Comparison of ENCODE assay signal across 8 mouse cellular contexts in genomic region chr8:104640831-104641370, GRCm38 (mm10). TPM values are rescaled to one million over a fixed set of nuclear protein-coding genes. Genes with fewer than 3 reads are reported as not detected.
A peak's percentile ranks its signal among the peaks of the same experiment; 100 is the strongest.
DNase-seq lines count a peak whose midpoint lies in the region; ATAC-seq lines count a peak whose summit lies in the region.

No protein-coding gene starts in this region.

- peaks cover 16% of the 10 kb centered on the region for H3K4me1 ChIP-seq in kidney, embryonic 16.5 days (ENCODE audit: insufficient read depth, low read length)
- peaks cover 16% of the 10 kb centered on the region for H3K4me1 ChIP-seq in neural tube, embryonic 14.5 days (ENCODE audit: control insufficient read depth, insufficient read depth, low read length)

- ATAC-seq in kidney, embryonic 16.5 days (ENCODE audit: low FRiP score, low TSS enrichment) = no peak
- peak; percentile 21 for ATAC-seq in neural tube, embryonic 14.5 days (ENCODE audit: low read depth)

- H3K27me3 ChIP-seq in kidney, embryonic 16.5 days (ENCODE audit: insufficient read depth, low read length) = no peaks in the 10 kb centered on the region
- no peaks in the 10 kb centered on the region for H3K27me3 ChIP-seq in neural tube, embryonic 14.5 days (ENCODE audit: control insufficient read depth, insufficient read depth, low read length)

- peak overlapping the region; percentile 94 for H3K4me2 ChIP-seq in kidney, embryonic 16.5 days (replicated peaks; ENCODE audit: low read depth, low read length)
- peak overlapping the region; percentile 86 for H3K4me2 ChIP-seq in neural tube, embryonic 14.5 days (ENCODE audit: low read depth, low read length)

- 3% methylated on average over 25 of the region's 25 CpGs for WGBS in kidney, embryonic 16.5 days
- WGBS in neural tube, embryonic 14.5 days = 12% methylated on average over 25 of the region's 25 CpGs

- H3K27ac ChIP-seq in kidney, embryonic 16.5 days (ENCODE audit: low read length) = no peak overlapping the region; the same call in 1 of the 2 replicates
- H3K27ac ChIP-seq in neural tube, embryonic 14.5 days (ENCODE audit: low read depth, low read length) = no peak overlapping the region

- H3K4me3 ChIP-seq in kidney, embryonic 16.5 days (ENCODE audit: low read length) = peak overlapping the region; percentile 93
- H3K4me3 ChIP-seq in neural tube, embryonic 14.5 days (ENCODE audit: low read depth, low read length) = peak overlapping the region; percentile 76

- peak; percentile 31 for DNase-seq in cerebellum, adult 9-10 months
- no peak for DNase-seq in cerebellum, postnatal 36 days
- peak; percentile 3 to 5 for DNase-seq in thymus, postnatal 10 days (ENCODE audit: low spot score in 2 of 2)
- no peak for DNase-seq in thymus, postnatal 25 days
- no peak for DNase-seq in urinary bladder, postnatal 10 days (ENCODE audit: low spot score)
- no peak for DNase-seq in layer of hippocampus, postnatal 25 days (ENCODE audit: extremely low spot score in 1 of 2, low spot score in 1 of 2)

- no peaks in the 10 kb centered on the region for H3K9me3 ChIP-seq in kidney, embryonic 16.5 days (ENCODE audit: low read length)
- no peaks in the 10 kb centered on the region for H3K9me3 ChIP-seq in neural tube, embryonic 14.5 days (ENCODE audit: control insufficient read depth, low read length)

- H3K9ac ChIP-seq in kidney, embryonic 16.5 days (replicated peaks; ENCODE audit: low read length) = peak overlapping the region; percentile 88
- peak overlapping the region; percentile 72 for H3K9ac ChIP-seq in neural tube, embryonic 14.5 days (replicated peaks; ENCODE audit: low read depth, low read length)

- H3K36me3 ChIP-seq in kidney, embryonic 16.5 days (ENCODE audit: insufficient read depth, low read length) = peaks cover 22% of the 10 kb centered on the region
- peaks cover 10% of the 10 kb centered on the region; the same call in 1 of the 2 replicates for H3K36me3 ChIP-seq in neural tube, embryonic 14.5 days (ENCODE audit: control insufficient read depth, insufficient read depth, low read length)

RNA-seq across cellular contexts. Expression of gene Ciao2b, which starts 0.9 kb away (rescaled TPM):
- polyA plus RNA-seq in kidney, embryonic 16.5 days (2015; fragmentation: Nextera tagmentation; extraction: Ambion mirVana) = 106 and 108 TPM in 2 replicates
- polyA plus RNA-seq in neural tube, embryonic 14.5 days (2014; fragmentation: Nextera tagmentation; extraction: Ambion mirVana) = 108 and 120 TPM in 2 replicates
- total RNA-seq in layer of hippocampus, postnatal 25 days (2021) = 10 to 100 TPM; 24.9 to 35.8 TPM

RNA-seq across cellular contexts. Expression of gene Rrad, which starts 9.8 kb away (rescaled TPM):
- polyA plus RNA-seq in kidney, embryonic 16.5 days (2015; fragmentation: Nextera tagmentation; extraction: Ambion mirVana) = 13.5 and 15.0 TPM in 2 replicates
- 1.6 and 3.6 TPM in 2 replicates for polyA plus RNA-seq in neural tube, embryonic 14.5 days (2014; fragmentation: Nextera tagmentation; extraction: Ambion mirVana)
- total RNA-seq in layer of hippocampus, postnatal 25 days (2021) = 1 to 10 TPM; 1.4 to 1.5 TPM

RNA-seq across cellular contexts. Expression of gene Cdh16, which starts 16.7 kb away (rescaled TPM):
- polyA plus RNA-seq in kidney, embryonic 16.5 days (2015; fragmentation: Nextera tagmentation; extraction: Ambion mirVana) = 385 and 427 TPM in 2 replicates
- not detected in 2 replicates for polyA plus RNA-seq in neural tube, embryonic 14.5 days (2014; fragmentation: Nextera tagmentation; extraction: Ambion mirVana)
- total RNA-seq in layer of hippocampus, postnatal 25 days (2021) = not detected

RNA-seq across cellular contexts. Expression of gene Pdp2, which starts 49.6 kb away (rescaled TPM):
- polyA plus RNA-seq in kidney, embryonic 16.5 days (2015; fragmentation: Nextera tagmentation; extraction: Ambion mirVana) = 19.2 and 20.3 TPM in 2 replicates
- polyA plus RNA-seq in neural tube, embryonic 14.5 days (2014; fragmentation: Nextera tagmentation; extraction: Ambion mirVana) = 20.0 and 21.0 TPM in 2 replicates
- 1 to 10 TPM; 7.8 to 8.1 TPM for total RNA-seq in layer of hippocampus, postnatal 25 days (2021)

Comparison
In these comparisons a context has a peak if more than half of its experiments do, and no peak if none do; other contexts are left out.
1. DNase-seq: peak in cerebellum, adult 9-10 months (single experiment) and thymus, postnatal 10 days (2 of 2); none in cerebellum, postnatal 36 days (0 of 2), thymus, postnatal 25 days (single experiment), urinary bladder, postnatal 10 days (single experiment) and layer of hippocampus, postnatal 25 days (0 of 2).
2. RNA of gene Cdh16, which starts 16.7 kb away (polyA plus RNA-seq): 385 to 427 TPM in kidney, embryonic 16.5 days; not detected in neural tube, embryonic 14.5 days; every median in the first group is over 100 times any median in the second.